Mouse (Mus musculus) lung, adult 2 months (tissue): Measurements from ENCODE around the gene Mc3r. TPM values are rescaled to one million over a fixed set of nuclear protein-coding genes. Genes with fewer than 3 reads are reported as not detected.

Experiments
- DNase-seq: peaks from one replicate; pipeline ENCODE4 v3.0.0; 2022
- H3K4me1 ChIP-seq: fragments of 200-500 bp; 2 replicates; pipeline ENCODE4 v1.6.1; 2011; ENCODE audit warnings: low read length; ENCODE audit not compliant: control insufficient read depth, insufficient read depth
- H3K4me3 ChIP-seq: fragments of 200-500 bp; replicated peaks from 2 replicates; pipeline ENCODE3; 2011; ENCODE audit warnings: low read depth, mild to moderate bottlenecking, control low read depth, low read length; ENCODE audit errors: extremely low read depth
- CTCF ChIP-seq: fragments of 200-500 bp; IDR thresholded peaks from 2 replicates; pipeline ENCODE4 v1.5.1; 2011; ENCODE audit warnings: mild to moderate bottlenecking, low read length, control low read depth; ENCODE audit not compliant: insufficient read depth
- POLR2A ChIP-seq: fragments of 200-500 bp; IDR thresholded peaks from 2 replicates; pipeline ENCODE4 v1.6.1; 2011; ENCODE audit warnings: low read depth, mild to moderate bottlenecking, control low read depth, low read length, borderline replicate concordance; ENCODE audit errors: extremely low read depth
- WGBS: fragments of 180-500 bp; shearing (Covaris S2); methylation state at CpG from one replicate; pipeline ENCODE4 v1.1.7; 2018; 5-methylcytosine and 5-hydroxymethylcytosine counted together
- polyA plus RNA-seq: library from polyadenylated mRNA; depleted of rRNA; stranded (reverse); fragments of >200 nt; gene quantifications from 2 replicates; pipeline ENCODE4 v1.2.3, GENCODE M21; 2012

The Mc3r gene
- polyA plus RNA-seq, 1 experiment: not detected

- Histone ChIP-seq H3K4me3 (no peak overlapping the region), H3K4me1 (no peaks in the 10 kb centered on the region)
- TF ChIP-seq POLR2A (no peak), CTCF (no peak)
- 27% methylated on average over 8 of the region's 8 CpGs for WGBS
- no peak for DNase-seq
Measured at GRCm38 (mm10) chr2:172245497-172245896, 2.8 kb upstream of the Mc3r start.

- WGBS: 77% methylated on average over 14 of the region's 14 CpGs
- Histone ChIP-seq H3K4me3 (no peak overlapping the region), H3K4me1 (no peaks in the 10 kb centered on the region)
- DNase-seq: no peak
- no peak for TF ChIP-seq CTCF
- no peak for TF ChIP-seq POLR2A
Measured at GRCm38 (mm10) chr2:172249336-172249735, 1.0 kb downstream of the Mc3r start.

GRCm38 (mm10) chr2:172256418-172256817, 8.1 kb downstream of the Mc3r start:
- Histone ChIP-seq H3K4me1 (no peaks in the 10 kb centered on the region), H3K4me3 (no peak overlapping the region)
- DNase-seq: no peak
- no peak for TF ChIP-seq CTCF
- no peak for TF ChIP-seq POLR2A
- 75% methylated on average over 6 of the region's 6 CpGs for WGBS

GRCm38 (mm10) chr2:172256956-172257355, 8.7 kb downstream of the Mc3r start:
- TF ChIP-seq POLR2A: no peak
- no peak for TF ChIP-seq CTCF
- H3K4me3 ChIP-seq: no peak overlapping the region
- 71% methylated on average over 5 of the region's 5 CpGs for WGBS

GRCm38 (mm10) chr2:172257471-172258065, 9.3 kb downstream of the Mc3r start:
- Histone ChIP-seq H3K4me3 (no peak overlapping the region), H3K4me1 (no peaks in the 10 kb centered on the region)
- 16% methylated on average over 11 of the region's 12 CpGs for WGBS
- TF ChIP-seq POLR2A (no peak), CTCF (no peak)
- no peak for DNase-seq

More at GRCm38 (mm10) chr2:172256956-172257355, 8.7 kb downstream of the Mc3r start:
- DNase-seq: no peak
- H3K4me1 ChIP-seq: no peaks in the 10 kb centered on the region

GRCm38 (mm10) chr2:172260064-172260463, 11.8 kb downstream of the Mc3r start:
- Histone ChIP-seq H3K4me3 (no peak overlapping the region), H3K4me1 (no peaks in the 10 kb centered on the region)
- TF ChIP-seq CTCF (no peak), POLR2A (no peak)
- no peak for DNase-seq
- 46% methylated on average over 5 of the region's 5 CpGs for WGBS

- TF ChIP-seq POLR2A (no peak), CTCF (no peak)
- DNase-seq: no peak
- Histone ChIP-seq H3K4me1 (no peaks in the 10 kb centered on the region), H3K4me3 (no peak overlapping the region)
- WGBS: 87% methylated on average over 4 of the region's 4 CpGs
Measured at GRCm38 (mm10) chr2:172261441-172261840, 13.1 kb downstream of the Mc3r start.

GRCm38 (mm10) chr2:172263216-172263615, 14.9 kb downstream of the Mc3r start:
- 69% methylated on average over 6 of the region's 6 CpGs for WGBS
- DNase-seq: no peak
- no peaks in the 10 kb centered on the region for H3K4me1 ChIP-seq
- H3K4me3 ChIP-seq: no peak overlapping the region
- TF ChIP-seq POLR2A: no peak
- no peak for TF ChIP-seq CTCF

- 85% methylated on average over 11 of the region's 11 CpGs for WGBS
- TF ChIP-seq CTCF: no peak
- TF ChIP-seq POLR2A: no peak
- H3K4me3 ChIP-seq: no peak overlapping the region
- no peaks in the 10 kb centered on the region for H3K4me1 ChIP-seq
- DNase-seq: no peak
Measured at GRCm38 (mm10) chr2:172269907-172270306, 21.6 kb downstream of the Mc3r start.

GRCm38 (mm10) chr2:172270485-172270944, 22.2 kb downstream of the Mc3r start:
- 34% methylated on average over 9 of the region's 9 CpGs for WGBS
- Histone ChIP-seq H3K4me3 (no peak overlapping the region), H3K4me1 (no peaks in the 10 kb centered on the region)
- DNase-seq: no peak
- TF ChIP-seq CTCF (no peak), POLR2A (no peak)

GRCm38 (mm10) chr2:172270974-172271697, 22.8 kb downstream of the Mc3r start:
- no peak for DNase-seq
- no peaks in the 10 kb centered on the region for H3K4me1 ChIP-seq
- TF ChIP-seq POLR2A: no peak
- no peak for TF ChIP-seq CTCF
- H3K4me3 ChIP-seq: no peak overlapping the region
- WGBS: 61% methylated on average over 12 of the region's 12 CpGs
